Mouse (Mus musculus): ENCODE data around the gene Marveld2. TPM values are rescaled to one million over a fixed set of nuclear protein-coding genes. Genes with fewer than 3 reads are reported as not detected.

Gene Marveld2
- polyA plus RNA-seq (2016; fragmentation: Nextera tagmentation; extraction: Ambion mirVana): 6.0 and 6.2 TPM in 2 replicates

DNA sequence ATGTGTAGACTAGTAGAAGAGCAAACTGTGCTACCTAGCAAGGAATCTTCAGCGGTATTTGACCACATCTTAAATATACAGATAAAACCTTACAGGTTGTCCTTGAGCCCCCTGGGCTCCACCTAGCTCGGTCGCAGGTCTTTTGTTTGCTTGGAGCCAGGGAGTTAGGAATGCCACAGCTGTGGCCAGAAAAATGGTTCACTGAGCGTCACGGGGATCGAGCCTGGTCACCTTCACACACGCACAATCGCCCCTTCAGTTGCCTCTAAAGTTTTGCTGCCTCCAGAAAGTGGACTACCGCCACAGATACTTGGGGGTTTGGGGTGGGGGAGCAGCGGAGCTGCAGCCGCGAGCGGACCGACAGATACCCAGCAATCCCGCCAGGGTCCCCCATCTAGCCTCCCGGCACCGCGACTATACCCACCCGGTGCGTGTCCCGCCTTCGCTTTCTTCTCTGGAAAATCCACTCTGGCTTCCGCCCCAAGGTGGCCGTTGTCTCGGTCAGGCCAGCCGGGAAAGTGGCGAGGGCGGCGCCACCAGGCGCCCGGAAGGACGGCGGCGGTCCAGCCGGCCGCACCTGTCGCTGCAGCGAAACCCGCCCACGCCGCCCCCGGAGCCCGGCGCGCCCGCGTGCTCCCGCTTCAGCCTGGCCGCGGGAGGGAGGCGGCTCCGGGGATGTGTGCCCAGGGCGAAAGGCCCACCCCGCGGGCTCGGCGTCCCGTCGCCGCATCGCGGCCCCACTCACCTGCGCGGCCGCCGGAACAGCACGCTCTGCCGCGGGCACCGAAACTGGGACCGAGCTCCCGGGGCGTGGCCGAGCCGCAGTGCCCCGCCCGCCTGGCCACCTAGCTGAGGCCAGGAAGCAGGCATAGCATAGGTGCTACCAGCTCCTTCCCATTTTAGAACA is at the start of gene Marveld2:
Marveld2 (minus strand) TSS at position 791 of the 907 bp plus-strand sequence.
- 2% methylated on average over 77 of the region's 77 CpGs for WGBS
- DNase-seq (ENCODE audit: low spot score): peak; percentile 61
- peak within 1 kb of the TSS; percentile 69 for H3K27ac ChIP-seq (replicated peaks)

GRCm38 (mm10) chr13:100659864-100660456 is 43.2 kb upstream of the Marveld2 start:
- Histone ChIP-seq H3K36me3 (replicated peaks) (peaks cover 60% of the 10 kb centered on the region), H3K27me3 (replicated peaks; ENCODE audit: low read depth, poor library complexity, severe bottlenecking) (no peaks in the 10 kb centered on the region), H3K4me1 (no peaks in the 10 kb centered on the region), H3K4me3 (no peak overlapping the region), H3K27ac (replicated peaks) (no peak overlapping the region), H3K9me3 (no peaks in the 10 kb centered on the region)
- 49% methylated on average over 4 of the region's 4 CpGs for WGBS
- DNase-seq (ENCODE audit: low spot score): peak; percentile 67

More for the DNA sequence above, at the start of gene Marveld2:
- Histone ChIP-seq H3K4me3 (peak within 1 kb of the TSS; percentile 75), H3K27me3 (replicated peaks; ENCODE audit: low read depth, poor library complexity, severe bottlenecking) (peaks cover 27% of the 10 kb centered on the region), H3K9me3 (no peaks in the 10 kb centered on the region), H3K4me1 (peaks cover 8% of the 10 kb centered on the region), H3K36me3 (replicated peaks) (peaks cover 44% of the 10 kb centered on the region)

DNA sequence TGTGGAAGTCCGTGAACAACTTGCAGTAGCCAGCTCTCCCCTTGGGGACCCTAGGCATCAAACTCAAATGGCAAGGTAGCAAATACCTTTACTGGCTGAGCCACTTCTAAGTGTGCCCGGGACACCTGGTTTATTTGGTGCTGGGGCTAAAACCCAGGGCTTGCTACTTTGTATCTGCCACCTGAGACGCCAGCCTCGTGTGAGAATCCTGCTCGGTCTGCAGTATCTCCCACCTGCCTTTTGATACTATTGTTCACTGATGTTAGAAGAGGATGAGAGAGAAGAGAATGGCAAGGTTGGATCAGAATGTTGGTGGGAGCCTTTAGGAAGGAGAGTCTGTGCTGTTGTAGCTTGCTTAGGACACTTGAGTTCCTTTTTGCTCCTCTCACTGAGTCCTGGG is 41.3 kb upstream of the Marveld2 start:
- DNase-seq (ENCODE audit: low spot score): no peak

GRCm38 (mm10) chr13:100651439-100652186 is 34.8 kb upstream of the Marveld2 start, which contains the start of gene Taf9:
Gene Taf9 (plus strand): TSS chr13:100651579.
- no peak for DNase-seq (ENCODE audit: low spot score)
- Histone ChIP-seq H3K4me1 (peaks cover 13% of the 10 kb centered on the region), H3K4me3 (peak within 1 kb of the TSS; percentile 97), H3K9me3 (no peaks in the 10 kb centered on the region), H3K27me3 (replicated peaks; ENCODE audit: low read depth, poor library complexity, severe bottlenecking) (no peaks in the 10 kb centered on the region), H3K36me3 (replicated peaks) (peaks cover 40% of the 10 kb centered on the region), H3K27ac (replicated peaks) (peak within 1 kb of the TSS; percentile 100)
- under 1% methylated on average over 62 of the region's 63 CpGs for WGBS

More for the DNA sequence above, 41.3 kb upstream of the Marveld2 start:
- Histone ChIP-seq H3K4me3 (no peak overlapping the region), H3K4me1 (no peaks in the 10 kb centered on the region), H3K27ac (replicated peaks) (no peak overlapping the region), H3K27me3 (replicated peaks; ENCODE audit: low read depth, poor library complexity, severe bottlenecking) (no peaks in the 10 kb centered on the region), H3K9me3 (no peaks in the 10 kb centered on the region), H3K36me3 (replicated peaks) (peaks cover 57% of the 10 kb centered on the region)
- WGBS: 90% methylated on average over 5 of the region's 5 CpGs

- Histone ChIP-seq H3K9me3 (no peaks in the 10 kb centered on the region), H3K36me3 (replicated peaks) (peaks cover 41% of the 10 kb centered on the region), H3K27ac (replicated peaks) (peak within 1 kb of the TSS; percentile 100), H3K4me3 (peak within 1 kb of the TSS; percentile 97), H3K4me1 (peaks cover 13% of the 10 kb centered on the region), H3K27me3 (replicated peaks; ENCODE audit: low read depth, poor library complexity, severe bottlenecking) (no peaks in the 10 kb centered on the region)
- peak; percentile 93 for DNase-seq (ENCODE audit: low spot score)
- WGBS: under 1% methylated on average over 73 of the region's 73 CpGs
Measured at GRCm38 (mm10) chr13:100650550-100651438, 34.0 kb upstream of the Marveld2 start, which contains the start of the genes Ak6 and Rad17. Gene Ak6 (plus strand): TSS chr13:100650979. Gene Rad17 (minus strand): TSS chr13:100651051.

- H3K27ac ChIP-seq (replicated peaks): no peak overlapping the region
- WGBS: 95% methylated on average over 8 of the region's 8 CpGs
- no peaks in the 10 kb centered on the region for H3K27me3 ChIP-seq (replicated peaks; ENCODE audit: low read depth, poor library complexity, severe bottlenecking)
- no peaks in the 10 kb centered on the region for H3K9me3 ChIP-seq
- no peak for DNase-seq (ENCODE audit: low spot score)
- H3K4me3 ChIP-seq: no peak overlapping the region
- H3K36me3 ChIP-seq (replicated peaks): peaks cover 46% of the 10 kb centered on the region
- peaks cover 13% of the 10 kb centered on the region for H3K4me1 ChIP-seq
Measured at GRCm38 (mm10) chr13:100648223-100648622, 31.5 kb upstream of the Marveld2 start.

GRCm38 (mm10) chr13:100642471-100643209 is 25.9 kb upstream of the Marveld2 start:
- H3K36me3 ChIP-seq (replicated peaks): peaks cover 94% of the 10 kb centered on the region
- H3K4me3 ChIP-seq: no peak overlapping the region
- H3K27me3 ChIP-seq (replicated peaks; ENCODE audit: low read depth, poor library complexity, severe bottlenecking): no peaks in the 10 kb centered on the region
- no peak overlapping the region for H3K27ac ChIP-seq (replicated peaks)
- H3K9me3 ChIP-seq: no peaks in the 10 kb centered on the region
- WGBS: 90% methylated on average over 4 of the region's 4 CpGs
- DNase-seq (ENCODE audit: low spot score): no peak
- no peaks in the 10 kb centered on the region for H3K4me1 ChIP-seq

DNA sequence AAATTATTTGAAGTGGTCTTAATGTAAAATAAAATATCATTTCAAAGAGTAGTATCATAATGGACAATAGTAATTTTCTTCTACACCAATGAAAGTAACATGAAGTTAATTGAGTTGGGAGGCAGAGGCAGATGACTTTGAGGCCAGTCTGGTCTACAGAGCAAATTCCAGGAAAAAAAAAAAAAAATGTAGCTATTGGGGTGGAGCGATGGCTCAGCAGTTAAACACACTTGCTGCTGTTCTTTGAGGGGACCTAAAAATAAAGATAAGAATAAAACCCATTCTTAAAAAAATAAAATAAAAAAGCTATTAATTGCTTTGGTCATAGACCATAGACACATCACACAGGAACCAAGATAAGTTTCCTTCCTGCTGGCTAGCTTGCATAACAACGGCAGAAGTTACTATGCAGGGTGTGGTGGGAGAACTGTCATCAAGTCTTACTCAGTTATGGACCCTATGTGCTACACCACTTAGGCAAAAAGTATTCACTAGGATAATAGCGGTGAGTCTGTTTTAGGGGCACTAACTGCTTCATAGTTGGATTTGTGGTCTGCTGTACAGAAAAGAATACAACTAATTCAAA is 17.4 kb upstream of the Marveld2 start:
- WGBS: 97% methylated on average over 3 of the region's 3 CpGs

GRCm38 (mm10) chr13:100622241-100622640 is 5.5 kb upstream of the Marveld2 start:
- peaks cover 93% of the 10 kb centered on the region for H3K36me3 ChIP-seq (replicated peaks)
- 90% methylated on average over 4 of the region's 4 CpGs for WGBS
- no peak for DNase-seq (ENCODE audit: low spot score)
- peaks cover 7% of the 10 kb centered on the region for H3K27me3 ChIP-seq (replicated peaks; ENCODE audit: low read depth, poor library complexity, severe bottlenecking)
- no peaks in the 10 kb centered on the region for H3K9me3 ChIP-seq
- H3K4me3 ChIP-seq: no peak overlapping the region
- no peaks in the 10 kb centered on the region for H3K4me1 ChIP-seq
- H3K27ac ChIP-seq (replicated peaks): no peak overlapping the region

More for the DNA sequence above, 17.4 kb upstream of the Marveld2 start:
- no peaks in the 10 kb centered on the region for H3K27me3 ChIP-seq (replicated peaks; ENCODE audit: low read depth, poor library complexity, severe bottlenecking)
- no peak overlapping the region for H3K27ac ChIP-seq (replicated peaks)
- no peak for DNase-seq (ENCODE audit: low spot score)
- no peak overlapping the region for H3K4me3 ChIP-seq
- H3K36me3 ChIP-seq (replicated peaks): peaks cover 98% of the 10 kb centered on the region
- H3K9me3 ChIP-seq: no peaks in the 10 kb centered on the region
- no peaks in the 10 kb centered on the region for H3K4me1 ChIP-seq

GRCm38 (mm10) chr13:100617583-100617982 is 812 bp upstream of the Marveld2 start:
- no peak for DNase-seq (ENCODE audit: low spot score)
- H3K4me1 ChIP-seq: peaks cover 8% of the 10 kb centered on the region
- 84% methylated on average over 13 of the region's 13 CpGs for WGBS
- H3K27me3 ChIP-seq (replicated peaks; ENCODE audit: low read depth, poor library complexity, severe bottlenecking): peaks cover 27% of the 10 kb centered on the region
- H3K36me3 ChIP-seq (replicated peaks): peaks cover 51% of the 10 kb centered on the region
- H3K9me3 ChIP-seq: no peaks in the 10 kb centered on the region
- no peak overlapping the region for H3K27ac ChIP-seq (replicated peaks)
- H3K4me3 ChIP-seq: no peak overlapping the region

DNA sequence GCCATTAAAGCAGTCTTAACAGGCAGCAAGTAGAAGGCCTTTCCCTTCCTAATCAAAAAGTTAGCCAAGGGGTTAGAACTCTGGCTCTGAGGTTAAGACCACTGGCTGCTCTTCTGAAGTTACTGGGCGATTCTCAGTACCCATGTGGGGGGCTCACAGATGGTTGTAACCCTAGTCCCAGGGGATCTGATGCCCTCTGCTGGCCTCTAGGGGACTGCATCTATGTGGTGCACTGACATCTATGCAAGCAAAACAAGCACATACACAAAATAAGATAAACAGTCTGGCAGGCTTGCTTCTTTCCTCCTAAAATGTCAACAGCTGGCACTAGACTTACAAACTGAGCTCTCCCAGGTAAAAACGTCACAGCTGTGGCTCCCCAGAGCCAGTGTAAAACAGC is 3.9 kb downstream of the Marveld2 start:
- 55% methylated on average over 2 of the region's 2 CpGs for WGBS
- Histone ChIP-seq H3K4me3 (no peak overlapping the region), H3K27me3 (replicated peaks; ENCODE audit: low read depth, poor library complexity, severe bottlenecking) (peaks cover 26% of the 10 kb centered on the region), H3K27ac (replicated peaks) (no peak overlapping the region), H3K4me1 (peaks cover 8% of the 10 kb centered on the region), H3K9me3 (no peaks in the 10 kb centered on the region), H3K36me3 (replicated peaks) (peaks cover 13% of the 10 kb centered on the region)
- DNase-seq (ENCODE audit: low spot score): no peak

Measured in embryonic facial prominence, embryonic 10.5 days (tissue).